Comparison of ENCODE assay signal across 8 mouse cellular contexts in genomic region chr16:21778293-21778866, GRCm38 (mm10). TPM values are rescaled to one million over a fixed set of nuclear protein-coding genes. Genes with fewer than 3 reads are reported as not detected.
DNase-seq lines count a peak whose midpoint lies in the region; ATAC-seq lines count a peak whose summit lies in the region.

No protein-coding gene starts in this region.

- no peaks in the 10 kb centered on the region for H3K36me3 ChIP-seq in forebrain, embryonic 10.5 days (replicated peaks)
- H3K36me3 ChIP-seq in intestine, embryonic 15.5 days = no peaks in the 10 kb centered on the region

- H3K4me3 ChIP-seq in forebrain, embryonic 10.5 days = peak overlapping the region; percentile 43
- peak overlapping the region; percentile 1; the same call in 1 of the 2 replicates for H3K4me3 ChIP-seq in intestine, embryonic 15.5 days (replicated peaks)

- H3K27ac ChIP-seq in forebrain, embryonic 10.5 days = peak overlapping the region; percentile 36; the same call in 1 of the 2 replicates
- no peak overlapping the region for H3K27ac ChIP-seq in intestine, embryonic 15.5 days

- 46% methylated on average over 3 of the region's 3 CpGs for WGBS in forebrain, embryonic 10.5 days
- 57% methylated on average over 3 of the region's 3 CpGs for WGBS in intestine, embryonic 15.5 days

- H3K4me2 ChIP-seq in intestine, embryonic 15.5 days (replicated peaks) = peak overlapping the region; percentile 20; the same call in 1 of the 2 replicates

- H3K27me3 ChIP-seq in forebrain, embryonic 10.5 days (ENCODE audit: poor library complexity, severe bottlenecking) = no peaks in the 10 kb centered on the region
- no peaks in the 10 kb centered on the region for H3K27me3 ChIP-seq in intestine, embryonic 15.5 days (replicated peaks)

- peak; percentile 37 for DNase-seq in thymus, postnatal 0 days (ENCODE audit: low spot score)
- DNase-seq in thymus, postnatal 10 days (ENCODE audit: low spot score in 2 of 2) = no peak
- DNase-seq in forebrain, embryonic 10.5 days (ENCODE audit: extremely low spot score, low spot score) = no peak
- peak; percentile 26 for DNase-seq in mesoderm, embryonic 11.5 days (ENCODE audit: low read depth, low spot score)
- DNase-seq in natural killer cell, adult 2 months (ENCODE audit: low spot score in 2 of 2) = no peak
- no peak for DNase-seq in left cerebral cortex, adult 9 months (ENCODE audit: low spot score in 2 of 2)
- no peak for DNase-seq in urinary bladder, postnatal 36 days (ENCODE audit: low spot score in 2 of 2)

- ATAC-seq in intestine, embryonic 15.5 days = no peak

- H3K9ac ChIP-seq in intestine, embryonic 15.5 days = no peak overlapping the region

- H3K9me3 ChIP-seq in forebrain, embryonic 10.5 days = no peaks in the 10 kb centered on the region
- no peaks in the 10 kb centered on the region for H3K9me3 ChIP-seq in intestine, embryonic 15.5 days

- H3K4me1 ChIP-seq in forebrain, embryonic 10.5 days = no peaks in the 10 kb centered on the region
- no peaks in the 10 kb centered on the region for H3K4me1 ChIP-seq in intestine, embryonic 15.5 days (replicated peaks)

RNA-seq across cellular contexts. Expression of gene Ehhadh, which starts 9.2 kb away (rescaled TPM):
- polyA plus RNA-seq in thymus, postnatal 0 days (2015; fragmentation: Nextera tagmentation; extraction: Ambion mirVana) = 8.3 and 9.9 TPM in 2 replicates
- 1.7 and 1.9 TPM in 2 replicates for polyA plus RNA-seq in forebrain, embryonic 10.5 days (2016; fragmentation: Nextera tagmentation; extraction: Ambion mirVana)
- 9.7 and 11.4 TPM in 2 replicates for polyA plus RNA-seq in intestine, embryonic 15.5 days (2015; fragmentation: Nextera tagmentation; extraction: Ambion mirVana)

RNA-seq across cellular contexts. Expression of gene Map3k13, which starts 15.8 kb away (rescaled TPM):
- polyA plus RNA-seq in thymus, postnatal 0 days (2015; fragmentation: Nextera tagmentation; extraction: Ambion mirVana) = 0.59 and 0.66 TPM in 2 replicates
- 1.1 and 1.7 TPM in 2 replicates for polyA plus RNA-seq in forebrain, embryonic 10.5 days (2016; fragmentation: Nextera tagmentation; extraction: Ambion mirVana)
- 1.7 and 1.9 TPM in 2 replicates for polyA plus RNA-seq in intestine, embryonic 15.5 days (2015; fragmentation: Nextera tagmentation; extraction: Ambion mirVana)

Comparison
In these comparisons a context has a peak if more than half of its experiments do, and no peak if none do; other contexts are left out.
1. DNase-seq: peak in thymus, postnatal 0 days (single experiment) and mesoderm, embryonic 11.5 days (single experiment); none in thymus, postnatal 10 days (0 of 2), forebrain, embryonic 10.5 days (single experiment), natural killer cell, adult 2 months (0 of 2), left cerebral cortex, adult 9 months (0 of 2) and urinary bladder, postnatal 36 days (0 of 2).